Mouse (Mus musculus) thymus, adult 2 months (tissue): ENCODE measurements at regions not wholly inside any gene's neighbourhood (a gene's known extent, or its start where the extent isn't known, plus 50 kb on each side); places are given as distances from the start of the nearest gene placed in this dataset.

Experiments
- CTCF ChIP-seq: fragments of 200-500 bp; IDR thresholded peaks from 2 replicates; pipeline ENCODE4 v1.5.1; 2012; ENCODE audit warnings: mild to moderate bottlenecking, control low read depth, low read length, moderate library complexity, borderline replicate concordance; ENCODE audit not compliant: control insufficient read depth, poor library complexity, insufficient read depth; ENCODE audit errors: extremely low read depth
- POLR2A ChIP-seq: fragments of 200-500 bp; IDR thresholded peaks from 2 replicates; pipeline ENCODE4 v1.6.1; 2012; ENCODE audit warnings: mild to moderate bottlenecking, low read length, control low read depth, moderate library complexity; ENCODE audit not compliant: control insufficient read depth, poor library complexity, insufficient read depth; ENCODE audit errors: extremely low read depth

- TF ChIP-seq CTCF (no peak), POLR2A (no peak)
Observed at GRCm38 (mm10) chr4:8309241-8309987, 70.6 kb upstream of the Car8 start.
